Mouse (Mus musculus): Measurements from ENCODE around the gene Tex33.

The Tex33 gene

GRCm38 (mm10) chr15:78414157-78414556 lies 18.4 kb upstream of the Tex33 start:
- DNase-seq (ENCODE audit: low read depth, low spot score): no peak

- DNase-seq (ENCODE audit: low read depth, low spot score): no peak
Measured at GRCm38 (mm10) chr15:78413719-78414117, 18.0 kb upstream of the Tex33 start.

GRCm38 (mm10) chr15:78413083-78413718 lies 17.5 kb upstream of the Tex33 start:
- no peak for DNase-seq (ENCODE audit: low read depth, low spot score)

- DNase-seq (ENCODE audit: low read depth, low spot score): no peak
Measured at GRCm38 (mm10) chr15:78409570-78410052, 13.9 kb upstream of the Tex33 start.

- DNase-seq (ENCODE audit: low read depth, low spot score): peak; percentile 89
Measured at GRCm38 (mm10) chr15:78406293-78406934, 10.7 kb upstream of the Tex33 start, which contains the start of gene Mpst. Mpst (plus strand) TSS chr15:78406416.

- DNase-seq (ENCODE audit: low read depth, low spot score): peak; percentile 91
Measured at GRCm38 (mm10) chr15:78405517-78406211, 10.0 kb upstream of the Tex33 start, which contains the start of gene Tst. Tst (minus strand) TSS chr15:78405907.

GRCm38 (mm10) chr15:78405098-78405497 lies 9.4 kb upstream of the Tex33 start:
- DNase-seq (ENCODE audit: low read depth, low spot score): no peak

GRCm38 (mm10) chr15:78403896-78404295 lies 8.2 kb upstream of the Tex33 start:
- peak; percentile 52 for DNase-seq (ENCODE audit: low read depth, low spot score)

- DNase-seq (ENCODE audit: low read depth, low spot score): no peak
Measured at GRCm38 (mm10) chr15:78403301-78403741, 7.6 kb upstream of the Tex33 start.

GRCm38 (mm10) chr15:78402423-78402822 lies 6.7 kb upstream of the Tex33 start:
- DNase-seq (ENCODE audit: low read depth, low spot score): no peak

- DNase-seq (ENCODE audit: low read depth, low spot score): peak; percentile 84
Measured at GRCm38 (mm10) chr15:78401921-78402320, 6.2 kb upstream of the Tex33 start.

GRCm38 (mm10) chr15:78401345-78401744 lies 5.6 kb upstream of the Tex33 start:
- peak; percentile 89 for DNase-seq (ENCODE audit: low read depth, low spot score)

GRCm38 (mm10) chr15:78390855-78391254 lies 4.9 kb downstream of the Tex33 start:
- no peak for DNase-seq (ENCODE audit: low read depth, low spot score)

- DNase-seq (ENCODE audit: low read depth, low spot score): no peak
Measured at GRCm38 (mm10) chr15:78385564-78385963, 10.1 kb downstream of the Tex33 start.

GRCm38 (mm10) chr15:78384220-78385116 lies 11.2 kb downstream of the Tex33 start:
- DNase-seq (ENCODE audit: low read depth, low spot score): no peak

- no peak for DNase-seq (ENCODE audit: low read depth, low spot score)
Measured at GRCm38 (mm10) chr15:78383450-78384219, 12.1 kb downstream of the Tex33 start.

- no peak for DNase-seq (ENCODE audit: low read depth, low spot score)
Measured at GRCm38 (mm10) chr15:78382115-78382514, 13.6 kb downstream of the Tex33 start.

- no peak for DNase-seq (ENCODE audit: low read depth, low spot score)
Measured at GRCm38 (mm10) chr15:78380741-78381140, 15.0 kb downstream of the Tex33 start.

- DNase-seq (ENCODE audit: low read depth, low spot score): no peak
Measured at GRCm38 (mm10) chr15:78380208-78380607, 15.5 kb downstream of the Tex33 start.

GRCm38 (mm10) chr15:78378556-78378955 lies 17.2 kb downstream of the Tex33 start:
- DNase-seq (ENCODE audit: low read depth, low spot score): no peak

- no peak for DNase-seq (ENCODE audit: low read depth, low spot score)
Measured at GRCm38 (mm10) chr15:78377859-78378258, 17.9 kb downstream of the Tex33 start.
